Mouse (Mus musculus) olfactory bulb, adult 2 months (tissue): ENCODE data around the gene Gpr18.

Experiments used
- CTCF ChIP-seq: fragments of 200-500 bp; IDR thresholded peaks from 2 replicates; pipeline ENCODE4 v1.5.1; 2012; ENCODE audit warnings: low read depth, mild to moderate bottlenecking, low read length, moderate library complexity; ENCODE audit not compliant: insufficient read depth
- POLR2A ChIP-seq: fragments of 200-500 bp; IDR thresholded peaks from 2 replicates; pipeline ENCODE4 v1.6.1; 2012; ENCODE audit warnings: mild to moderate bottlenecking, low read depth, low read length, moderate library complexity; ENCODE audit not compliant: insufficient read depth

GRCm38 (mm10) chr14:121915143-121915542 is 438 bp downstream of the Gpr18 start:
- TF ChIP-seq CTCF (no peak), POLR2A (no peak)
